Mouse (Mus musculus) kidney, embryonic 16.5 days (tissue): Measurements from ENCODE around the gene C3. TPM values are rescaled to one million over a fixed set of nuclear protein-coding genes. Genes with fewer than 3 reads are reported as not detected.

Experiments
- ATAC-seq: fragments of 200-750 bp; cut with Nextera tagmentation; 2 replicates; pipeline ENCODE4 v1.8.0; 2017; ENCODE audit warnings: moderate TSS enrichment; ENCODE audit not compliant: low FRiP score, low TSS enrichment
- H3K27ac ChIP-seq: fragments of 300-500 bp; sonication (generic); 2 replicates; pipeline ENCODE4 v1.5.1; 2014; ENCODE audit warnings: low read length
- H3K27me3 ChIP-seq: fragments of 300-500 bp; sonication (generic); 2 replicates; pipeline ENCODE4 v1.6.1; 2014; ENCODE audit warnings: low read length, control low read depth, mixed read lengths; ENCODE audit not compliant: insufficient read depth
- H3K36me3 ChIP-seq: fragments of 300-500 bp; sonication (generic); 2 replicates; pipeline ENCODE4 v1.6.1; 2014; ENCODE audit warnings: low read length, control low read depth, mixed read lengths; ENCODE audit not compliant: insufficient read depth
- H3K4me1 ChIP-seq: fragments of 300-500 bp; sonication (generic); 2 replicates; pipeline ENCODE4 v1.6.1; 2014; ENCODE audit warnings: low read length, control low read depth, mixed read lengths; ENCODE audit not compliant: insufficient read depth
- H3K4me2 ChIP-seq: fragments of 300-500 bp; sonication (generic); replicated peaks from 2 replicates; pipeline ENCODE4 v1.6.1; 2014; ENCODE audit warnings: low read depth, low read length
- H3K4me3 ChIP-seq: fragments of 300-500 bp; sonication (generic); 2 replicates; pipeline ENCODE4 v1.5.1; 2014; ENCODE audit warnings: mild to moderate bottlenecking, low read length
- H3K9ac ChIP-seq: fragments of 300-500 bp; sonication (generic); replicated peaks from 2 replicates; pipeline ENCODE4 v1.6.1; 2014; ENCODE audit warnings: low read length
- H3K9me3 ChIP-seq: fragments of 300-500 bp; sonication (generic); 2 replicates; pipeline ENCODE4 v1.6.1; 2016; ENCODE audit warnings: low read length, control low read depth
- WGBS: fragments of 180-500 bp; shearing (Covaris S2); extraction: QIAGEN DNeasy Blood & Tissue Kit; methylation state at CpG from one replicate; pipeline ENCODE4 v1.1.7; 2014; 5-methylcytosine and 5-hydroxymethylcytosine counted together
- microRNA-seq: library from miRNA; unstranded; fragments of <30 nt; microRNA quantifications from one replicate; pipeline ENCODE4, GENCODE M21; 2016
- polyA plus RNA-seq: library from polyadenylated mRNA; unstranded; fragments of >200 nt; fragmentation: Nextera tagmentation; extraction: Ambion mirVana; gene quantifications from 2 replicates; pipeline ENCODE4 v1.2.1, GENCODE M21; 2015

The C3 gene
- polyA plus RNA-seq, 1 experiment from 2014 or later: 2.4 TPM

GRCm38 (mm10) chr17:57180363-57180762 is 47.6 kb downstream of the C3 start:
- Histone ChIP-seq H3K4me1 (no peaks in the 10 kb centered on the region), H3K36me3 (no peaks in the 10 kb centered on the region), H3K9ac (no peak overlapping the region), H3K4me2 (no peak overlapping the region), H3K27ac (no peak overlapping the region), H3K27me3 (no peaks in the 10 kb centered on the region), H3K9me3 (no peaks in the 10 kb centered on the region), H3K4me3 (no peak overlapping the region)
- ATAC-seq: no peak
- WGBS: 36% methylated on average over 8 of the region's 8 CpGs

GRCm38 (mm10) chr17:57173351-57173750 is 54.6 kb downstream of the C3 start:
- H3K4me1 ChIP-seq: no peaks in the 10 kb centered on the region
- ATAC-seq: no peak
- WGBS: 49% methylated on average over 4 of the region's 4 CpGs

GRCm38 (mm10) chr17:57172378-57172777 is 55.6 kb downstream of the C3 start:
- Histone ChIP-seq H3K9me3 (no peaks in the 10 kb centered on the region), H3K27ac (no peak overlapping the region), H3K9ac (no peak overlapping the region), H3K4me3 (no peak overlapping the region), H3K36me3 (no peaks in the 10 kb centered on the region), H3K4me2 (no peak overlapping the region), H3K27me3 (no peaks in the 10 kb centered on the region), H3K4me1 (no peaks in the 10 kb centered on the region)
- 77% methylated on average over 5 of the region's 5 CpGs for WGBS
- no peak for ATAC-seq

More at GRCm38 (mm10) chr17:57173351-57173750, 54.6 kb downstream of the C3 start:
- no peaks in the 10 kb centered on the region for H3K27me3 ChIP-seq
- H3K9ac ChIP-seq: no peak overlapping the region
- H3K36me3 ChIP-seq: no peaks in the 10 kb centered on the region
- H3K9me3 ChIP-seq: no peaks in the 10 kb centered on the region
- H3K4me3 ChIP-seq: no peak overlapping the region
- no peak overlapping the region for H3K4me2 ChIP-seq
- no peak overlapping the region for H3K27ac ChIP-seq

- H3K27me3 ChIP-seq: no peaks in the 10 kb centered on the region
- no peak overlapping the region for H3K4me3 ChIP-seq
- 43% methylated on average over 5 of the region's 5 CpGs for WGBS
- no peaks in the 10 kb centered on the region for H3K9me3 ChIP-seq
- no peak overlapping the region for H3K4me2 ChIP-seq
- H3K27ac ChIP-seq: no peak overlapping the region
- H3K9ac ChIP-seq: no peak overlapping the region
- H3K36me3 ChIP-seq: no peaks in the 10 kb centered on the region
- no peaks in the 10 kb centered on the region for H3K4me1 ChIP-seq
- no peak for ATAC-seq
Measured at GRCm38 (mm10) chr17:57170616-57171260, 57.2 kb downstream of the C3 start.

GRCm38 (mm10) chr17:57166800-57167791 is 60.8 kb downstream of the C3 start:
- no peaks in the 10 kb centered on the region for H3K4me1 ChIP-seq
- H3K36me3 ChIP-seq: no peaks in the 10 kb centered on the region
- H3K27ac ChIP-seq: no peak overlapping the region
- H3K4me2 ChIP-seq: peak overlapping the region; percentile 25
- no peaks in the 10 kb centered on the region for H3K27me3 ChIP-seq
- no peak overlapping the region for H3K9ac ChIP-seq
- 11% methylated on average over 11 of the region's 11 CpGs for WGBS
- no peak overlapping the region for H3K4me3 ChIP-seq
- peak; percentile 88 for ATAC-seq
- H3K9me3 ChIP-seq: no peaks in the 10 kb centered on the region

Small RNA genes within 50 kb of the gene (microRNA-seq; reads per million reads assigned to microRNA genes)
- not detected for gene Mir6978

Other genes starting within 250 kb of the C3 start
- gene Acer1, start 246.0 kb downstream of the C3 start, polyA plus RNA-seq: not detected in 2 replicates
- gene Clpp, start 237.8 kb downstream of the C3 start, polyA plus RNA-seq: 175 and 178 TPM in 2 replicates
- 57.4 and 58.0 TPM in 2 replicates for gene Alkbh7, start 230.8 kb downstream of the C3 start, polyA plus RNA-seq
- 0.64 TPM in 1 of 2 replicates, not detected in the other for gene Pspn, start 228.1 kb downstream of the C3 start, polyA plus RNA-seq
- gene Gtf2f1, start 216.8 kb downstream of the C3 start, polyA plus RNA-seq: 71.4 and 74.0 TPM in 2 replicates
- gene Gm17949, start 216.7 kb downstream of the C3 start, polyA plus RNA-seq: 0.78 and 0.80 TPM in 2 replicates
- gene Khsrp, start 196.6 kb downstream of the C3 start, polyA plus RNA-seq: 25.6 and 27.9 TPM in 2 replicates
- gene Slc25a41, start 186.5 kb downstream of the C3 start, polyA plus RNA-seq: not detected in 2 replicates
- gene Crb3, start 169.0 kb downstream of the C3 start, polyA plus RNA-seq: 61.8 and 69.1 TPM in 2 replicates
- gene Slc25a23, start 168.3 kb downstream of the C3 start, polyA plus RNA-seq: 11.2 and 14.0 TPM in 2 replicates
- gene Dennd1c, start 149.6 kb downstream of the C3 start, polyA plus RNA-seq: 5.6 and 6.8 TPM in 2 replicates
- 25.2 and 31.8 TPM in 2 replicates for gene Tubb4a, start 140.4 kb downstream of the C3 start, polyA plus RNA-seq
- 9.9 and 11.7 TPM in 2 replicates for gene Tnfsf9, start 122.8 kb downstream of the C3 start, polyA plus RNA-seq
- gene Cd70, start 78.4 kb downstream of the C3 start, polyA plus RNA-seq: not detected in 2 replicates
- 0.09 and 0.19 TPM in 2 replicates for gene Tnfsf14, start 34.0 kb downstream of the C3 start, polyA plus RNA-seq
- 39.0 and 42.8 TPM in 2 replicates for gene Gpr108, start 20.3 kb upstream of the C3 start, polyA plus RNA-seq
- gene Trip10, start 21.3 kb upstream of the C3 start, polyA plus RNA-seq: 52.6 and 55.0 TPM in 2 replicates
- gene Vav1, start 51.0 kb upstream of the C3 start, polyA plus RNA-seq: 1.4 and 2.0 TPM in 2 replicates
- gene Adgre1, start 130.6 kb upstream of the C3 start, polyA plus RNA-seq: 4.2 and 5.2 TPM in 2 replicates